Mouse (Mus musculus): ENCODE results near the gene Gm6803. TPM values are rescaled to one million over a fixed set of nuclear protein-coding genes. Genes with fewer than 3 reads are reported as not detected.

Gene Gm6803
- not detected for polyA plus RNA-seq (2015; fragmentation: Illumina TruSeq; extraction: RNeasy Lipid Tissue Mini Kit (QIAGEN cat#74804); ENCODE audit: insufficient read depth, low replicate concordance)

GRCm38 (mm10) chr12:88018671-88019070 lies at the start of gene Gm6803:
TSS of gene Gm6803 (minus strand) at chr12:88018771.

DNA sequence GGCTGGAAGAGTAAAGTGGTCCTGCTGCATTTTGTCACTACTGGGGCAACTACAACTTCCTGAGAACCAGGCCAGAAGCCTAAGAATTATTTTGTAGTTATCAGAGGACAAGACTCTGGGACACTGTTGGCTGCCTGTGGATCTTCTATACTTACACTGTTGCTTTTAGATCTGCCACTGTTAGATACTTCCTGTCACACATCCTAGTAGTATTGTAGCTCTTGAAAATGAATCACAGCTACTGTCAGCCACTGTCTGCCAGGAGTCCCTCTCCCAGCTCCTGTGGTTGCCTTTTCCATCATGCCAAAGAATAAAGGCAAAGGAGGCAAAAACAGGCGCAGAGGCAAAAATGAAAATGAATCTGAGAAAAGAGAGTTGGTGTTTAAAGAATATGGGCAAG lies 8.1 kb upstream of the Gm6803 start, which contains the start of gene Gm2056:
TSS of gene Gm2056 (plus strand) at position 301 of the 400 bp plus-strand sequence.

DNA sequence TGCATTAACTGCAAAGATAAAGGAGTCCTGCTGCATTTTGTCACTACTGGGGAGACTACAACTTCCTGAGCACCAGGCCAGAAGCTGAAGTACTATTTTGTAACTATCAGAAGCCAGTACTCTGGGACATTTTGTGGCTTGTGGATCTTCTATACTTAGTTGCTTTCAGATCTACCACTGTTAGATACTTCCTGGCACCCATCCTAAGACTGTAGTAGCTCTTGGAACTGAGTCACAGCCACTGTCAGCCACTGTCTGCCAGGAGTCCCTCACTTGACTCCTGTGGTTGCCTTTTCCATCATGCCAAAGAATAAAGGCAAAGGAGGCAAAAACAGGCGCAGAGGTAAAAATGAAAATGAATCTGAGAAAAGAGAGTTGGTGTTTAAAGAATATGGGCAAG lies 7.0 kb downstream of the Gm6803 start, which contains the start of gene Gm2075:
TSS of gene Gm2075 (plus strand) at position 301 of the 400 bp plus-strand sequence.

Other genes starting within 250 kb of the Gm6803 start
- not detected for gene Gm21319, start 243.0 kb downstream of the Gm6803 start, polyA plus RNA-seq (2015; fragmentation: Illumina TruSeq; extraction: RNeasy Lipid Tissue Mini Kit (QIAGEN cat#74804); ENCODE audit: insufficient read depth, low replicate concordance)
- not detected for gene Gm21936, start 223.3 kb downstream of the Gm6803 start, polyA plus RNA-seq (2015; fragmentation: Illumina TruSeq; extraction: RNeasy Lipid Tissue Mini Kit (QIAGEN cat#74804); ENCODE audit: insufficient read depth, low replicate concordance)
- gene BB287469, start 202.2 kb downstream of the Gm6803 start, polyA plus RNA-seq (2015; fragmentation: Illumina TruSeq; extraction: RNeasy Lipid Tissue Mini Kit (QIAGEN cat#74804); ENCODE audit: insufficient read depth, low replicate concordance) = not detected
- not detected for gene Gm2001, start 176.4 kb downstream of the Gm6803 start, polyA plus RNA-seq (2015; fragmentation: Illumina TruSeq; extraction: RNeasy Lipid Tissue Mini Kit (QIAGEN cat#74804); ENCODE audit: insufficient read depth, low replicate concordance)
- gene Gm2016, start 144.7 kb downstream of the Gm6803 start, polyA plus RNA-seq (2015; fragmentation: Illumina TruSeq; extraction: RNeasy Lipid Tissue Mini Kit (QIAGEN cat#74804); ENCODE audit: insufficient read depth, low replicate concordance) = not detected
- not detected for gene Gm2022, start 123.4 kb downstream of the Gm6803 start, polyA plus RNA-seq (2015; fragmentation: Illumina TruSeq; extraction: RNeasy Lipid Tissue Mini Kit (QIAGEN cat#74804); ENCODE audit: insufficient read depth, low replicate concordance)
- not detected for gene Gm2035, start 98.9 kb downstream of the Gm6803 start, polyA plus RNA-seq (2015; fragmentation: Illumina TruSeq; extraction: RNeasy Lipid Tissue Mini Kit (QIAGEN cat#74804); ENCODE audit: insufficient read depth, low replicate concordance)
- not detected for gene Gm2042, start 64.7 kb downstream of the Gm6803 start, polyA plus RNA-seq (2015; fragmentation: Illumina TruSeq; extraction: RNeasy Lipid Tissue Mini Kit (QIAGEN cat#74804); ENCODE audit: insufficient read depth, low replicate concordance)
- gene Gm2075, start 6.9 kb downstream of the Gm6803 start, polyA plus RNA-seq (2015; fragmentation: Illumina TruSeq; extraction: RNeasy Lipid Tissue Mini Kit (QIAGEN cat#74804); ENCODE audit: insufficient read depth, low replicate concordance) = not detected
- gene Gm2056, start 8.2 kb upstream of the Gm6803 start, polyA plus RNA-seq (2015; fragmentation: Illumina TruSeq; extraction: RNeasy Lipid Tissue Mini Kit (QIAGEN cat#74804); ENCODE audit: insufficient read depth, low replicate concordance) = not detected
- gene Gm16368, start 64.9 kb upstream of the Gm6803 start, polyA plus RNA-seq (2015; fragmentation: Illumina TruSeq; extraction: RNeasy Lipid Tissue Mini Kit (QIAGEN cat#74804); ENCODE audit: insufficient read depth, low replicate concordance) = not detected
- not detected for gene Gm10436, start 163.3 kb upstream of the Gm6803 start, polyA plus RNA-seq (2015; fragmentation: Illumina TruSeq; extraction: RNeasy Lipid Tissue Mini Kit (QIAGEN cat#74804); ENCODE audit: insufficient read depth, low replicate concordance)
- gene Gm8332, start 231.3 kb upstream of the Gm6803 start, polyA plus RNA-seq (2015; fragmentation: Illumina TruSeq; extraction: RNeasy Lipid Tissue Mini Kit (QIAGEN cat#74804); ENCODE audit: insufficient read depth, low replicate concordance) = not detected

Data from spleen, adult 10 weeks (tissue).